Mouse (Mus musculus): ENCODE results near the gene Auts2. TPM values are rescaled to one million over a fixed set of nuclear protein-coding genes. Genes with fewer than 3 reads are reported as not detected.

Gene Auts2
- total RNA-seq, 2 experiments from 2014 or later = 117 to 146 TPM

- H3K4me3 ChIP-seq = no peak overlapping the region
- TF ChIP-seq CTCF (IDR thresholded peaks at IDR 0.05) = no peak
- no peak overlapping the region for H3K27ac ChIP-seq
- intact Hi-C loops (cut with DNase I) = no loop called here
- DNase-seq (ENCODE audit: extremely low spot score in 1 of 2, low spot score in 2 of 2) = no peak
These were observed 1023.6 kb downstream of the Auts2 start for GRCm38 (mm10) chr5:131519560-131519959.

GRCm38 (mm10) chr5:131517677-131518076 is 1025.5 kb downstream of the Auts2 start:
- no peak for DNase-seq (ENCODE audit: extremely low spot score in 1 of 2, low spot score in 2 of 2)
- intact Hi-C loops (cut with DNase I) = no loop called here
- Histone ChIP-seq H3K4me3 (no peak overlapping the region), H3K27ac (no peak overlapping the region)
- no peak for TF ChIP-seq CTCF (IDR thresholded peaks at IDR 0.05)

- H3K4me3 ChIP-seq = no peak overlapping the region
- intact Hi-C loops (cut with DNase I) = no loop called here
- no peak overlapping the region for H3K27ac ChIP-seq
- no peak for DNase-seq (ENCODE audit: extremely low spot score in 1 of 2, low spot score in 2 of 2)
- no peak for TF ChIP-seq CTCF (IDR thresholded peaks at IDR 0.05)
These were observed 1027.3 kb downstream of the Auts2 start for GRCm38 (mm10) chr5:131515707-131516407.

- DNase-seq (ENCODE audit: extremely low spot score in 1 of 2, low spot score in 2 of 2) = no peak
- no peak for TF ChIP-seq CTCF (IDR thresholded peaks at IDR 0.05)
- H3K27ac ChIP-seq = no peak overlapping the region
These were observed 1029.4 kb downstream of the Auts2 start for GRCm38 (mm10) chr5:131513753-131514152.

GRCm38 (mm10) chr5:131512617-131513016 is 1030.5 kb downstream of the Auts2 start:
- no peak for TF ChIP-seq CTCF (IDR thresholded peaks at IDR 0.05)
- intact Hi-C loops (cut with DNase I) = no loop called here
- no peak for DNase-seq (ENCODE audit: extremely low spot score in 1 of 2, low spot score in 2 of 2)
- Histone ChIP-seq H3K4me3 (no peak overlapping the region), H3K27ac (no peak overlapping the region)

More at GRCm38 (mm10) chr5:131513753-131514152, 1029.4 kb downstream of the Auts2 start:
- intact Hi-C loops (cut with DNase I) = no loop called here
- no peak overlapping the region for H3K4me3 ChIP-seq

GRCm38 (mm10) chr5:131510659-131511058 is 1032.5 kb downstream of the Auts2 start:
- H3K27ac ChIP-seq = no peak overlapping the region
- DNase-seq (ENCODE audit: extremely low spot score in 1 of 2, low spot score in 2 of 2) = no peak
- H3K4me3 ChIP-seq = no peak overlapping the region
- no peak for TF ChIP-seq CTCF (IDR thresholded peaks at IDR 0.05)
- intact Hi-C loops (cut with DNase I) = no loop called here

- intact Hi-C loops (cut with DNase I) = no loop called here
- Histone ChIP-seq H3K4me3 (no peak overlapping the region), H3K27ac (no peak overlapping the region)
- DNase-seq (ENCODE audit: extremely low spot score in 1 of 2, low spot score in 2 of 2) = no peak
- no peak for TF ChIP-seq CTCF (IDR thresholded peaks at IDR 0.05)
These were observed 1033.8 kb downstream of the Auts2 start for GRCm38 (mm10) chr5:131509315-131509714.

- no peak overlapping the region for H3K27ac ChIP-seq
- H3K4me3 ChIP-seq = no peak overlapping the region
- peak; percentile 32 for TF ChIP-seq CTCF (IDR thresholded peaks at IDR 0.05)
- intact Hi-C loops (cut with DNase I) = no loop called here
- DNase-seq (ENCODE audit: extremely low spot score in 1 of 2, low spot score in 2 of 2) = no peak
These were observed 1044.3 kb downstream of the Auts2 start for GRCm38 (mm10) chr5:131498865-131499264.

- H3K4me3 ChIP-seq = no peak overlapping the region
- no peak for DNase-seq (ENCODE audit: extremely low spot score in 1 of 2, low spot score in 2 of 2)
- no peak overlapping the region for H3K27ac ChIP-seq
- TF ChIP-seq CTCF (IDR thresholded peaks at IDR 0.05) = no peak
- intact Hi-C loops (cut with DNase I) = no loop called here
These were observed 1046.5 kb downstream of the Auts2 start for GRCm38 (mm10) chr5:131496517-131497216.

- no peak for DNase-seq (ENCODE audit: extremely low spot score in 1 of 2, low spot score in 2 of 2)
- intact Hi-C loops (cut with DNase I) = no loop called here
- Histone ChIP-seq H3K27ac (no peak overlapping the region), H3K4me3 (no peak overlapping the region)
- no peak for TF ChIP-seq CTCF (IDR thresholded peaks at IDR 0.05)
These were observed 1048.6 kb downstream of the Auts2 start for GRCm38 (mm10) chr5:131494564-131494963.

- TF ChIP-seq CTCF (IDR thresholded peaks at IDR 0.05) = peak; percentile 38
- H3K27ac ChIP-seq = no peak overlapping the region
- intact Hi-C loops (cut with DNase I) = no loop called here
- DNase-seq (ENCODE audit: extremely low spot score in 1 of 2, low spot score in 2 of 2) = no peak
- no peak overlapping the region for H3K4me3 ChIP-seq
These were observed 1050.6 kb downstream of the Auts2 start for GRCm38 (mm10) chr5:131492535-131492934.

- intact Hi-C loops (cut with DNase I) = no loop called here
These were observed 1051.3 kb downstream of the Auts2 start for GRCm38 (mm10) chr5:131491843-131492242.

More at GRCm38 (mm10) chr5:131491843-131492242, 1051.3 kb downstream of the Auts2 start:
- TF ChIP-seq CTCF (IDR thresholded peaks at IDR 0.05) = no peak
- H3K4me3 ChIP-seq = no peak overlapping the region
- H3K27ac ChIP-seq = no peak overlapping the region
- no peak for DNase-seq (ENCODE audit: extremely low spot score in 1 of 2, low spot score in 2 of 2)

Data from left cerebral cortex, adult 2 months (tissue).